Mouse (Mus musculus) hematopoietic stem cell, adult 5-6 weeks (primary cell): ENCODE data around the gene Gm853. TPM values are rescaled to one million over a fixed set of nuclear protein-coding genes. Genes with fewer than 3 reads are reported as not detected.

ENCODE experiments used
- ATAC-seq, 2 experiments: fragments of 125-278 bp in 1 of 2; replicated peaks in 1 of 2; 2 replicates each; pipeline ENCODE4 v1.8.0; 2016 to 2017; ENCODE audit warnings: inconsistent platforms in 2 of 2, mild to moderate bottlenecking in 2 of 2, moderate number of reproducible peaks in 2 of 2, low read depth in 1 of 2, moderate TSS enrichment in 1 of 2; ENCODE audit not compliant: low FRiP score in 2 of 2, poor library complexity in 2 of 2, severe bottlenecking in 2 of 2, insufficient read depth in 1 of 2, low TSS enrichment in 1 of 2
- total RNA-seq: library from RNA; stranded (forward); fragments of 172-1452, 232-1000 nt; gene quantifications from 2 replicates; pipeline ENCODE4 v1.2.3, GENCODE M21; 2017

Gene Gm853
- total RNA-seq, 1 experiment from 2014 or later, result not detected

- ATAC-seq, result no peak
These were observed 40.3 kb downstream of the Gm853 start for GRCm38 (mm10) chr4:130181886-130182285.

DNA sequence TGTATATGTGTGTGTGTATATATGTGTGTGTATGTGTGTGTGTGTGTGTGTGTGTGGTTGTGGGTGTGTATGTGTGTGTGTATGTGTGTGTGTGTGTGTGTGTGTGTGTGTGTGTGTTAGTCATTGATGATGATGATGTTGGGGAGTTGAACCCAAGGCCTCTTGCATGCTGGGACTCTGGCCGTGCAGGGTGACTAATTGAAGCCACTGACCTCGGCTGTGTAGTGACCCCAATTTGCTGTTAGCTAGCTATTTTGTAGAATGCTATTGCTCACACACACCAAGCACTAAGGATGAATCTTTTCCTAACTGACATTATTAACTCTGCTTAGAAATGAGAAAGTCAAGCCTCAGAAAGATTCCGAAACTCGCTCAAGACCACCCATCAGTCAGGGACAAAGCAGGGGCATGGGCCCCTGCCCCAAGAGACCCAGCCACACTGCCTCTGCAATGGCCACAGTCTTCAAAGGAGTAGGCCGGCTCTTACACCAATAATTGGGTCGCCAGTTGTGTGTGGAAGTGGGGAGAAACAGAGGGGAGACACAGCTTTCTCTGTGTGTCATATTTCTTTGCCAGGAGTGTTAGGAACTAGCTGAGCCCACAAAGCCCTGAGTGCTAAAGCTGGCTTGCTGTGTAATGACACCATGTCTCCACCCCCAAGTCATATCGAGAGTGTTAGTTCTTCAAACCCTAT, 41.1 kb downstream of the Gm853 start:
- no peak for ATAC-seq

GRCm38 (mm10) chr4:130179876-130180275, 42.3 kb downstream of the Gm853 start:
- ATAC-seq, result no peak

- ATAC-seq, result no peak
These were observed 44.7 kb downstream of the Gm853 start for GRCm38 (mm10) chr4:130177536-130177935.

- peak; percentile 23 to 39; a peak in 1 of 4 replicates for ATAC-seq
These were observed 45.1 kb downstream of the Gm853 start for GRCm38 (mm10) chr4:130177087-130177486.

- no peak for ATAC-seq
These were observed 46.0 kb downstream of the Gm853 start for GRCm38 (mm10) chr4:130176156-130176720.

DNA sequence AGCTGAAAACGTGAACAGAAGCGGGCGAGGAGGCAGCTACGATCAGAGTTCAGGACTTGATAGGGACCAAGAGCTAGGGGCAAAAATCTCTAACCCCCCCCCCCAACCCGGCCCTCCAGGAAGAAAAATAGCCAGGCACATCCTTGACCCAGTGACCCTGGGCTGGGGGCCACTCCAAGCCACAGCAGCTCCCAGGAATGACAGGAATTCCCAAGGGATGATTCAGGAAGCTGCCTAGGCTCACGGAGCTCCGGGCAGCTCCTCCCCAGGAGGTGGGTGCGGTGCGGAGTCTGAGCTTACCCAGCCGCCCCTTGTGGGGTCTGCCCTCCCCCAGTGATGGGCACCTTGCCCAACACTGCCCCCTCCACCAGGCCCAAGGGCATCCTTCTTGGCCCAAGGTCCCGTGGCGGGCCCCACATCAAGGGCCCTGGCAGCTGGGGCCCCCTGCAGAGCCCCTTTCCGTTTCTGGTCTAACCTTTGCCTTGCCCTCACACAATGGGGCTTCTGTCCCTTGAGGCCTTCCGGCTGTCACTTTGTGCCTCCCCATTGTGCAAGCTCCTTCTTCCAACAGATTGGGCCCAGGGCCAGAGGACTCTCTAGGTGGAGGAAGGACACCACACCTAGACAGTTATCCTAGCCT, 47.0 kb downstream of the Gm853 start, which contains the start of gene Tinagl1:
Gene Tinagl1 (minus strand): TSS at position 51 of the 640 bp plus-strand sequence.
- ATAC-seq, result peak; percentile 2 to 38; a peak in 2 of 4 replicates

DNA sequence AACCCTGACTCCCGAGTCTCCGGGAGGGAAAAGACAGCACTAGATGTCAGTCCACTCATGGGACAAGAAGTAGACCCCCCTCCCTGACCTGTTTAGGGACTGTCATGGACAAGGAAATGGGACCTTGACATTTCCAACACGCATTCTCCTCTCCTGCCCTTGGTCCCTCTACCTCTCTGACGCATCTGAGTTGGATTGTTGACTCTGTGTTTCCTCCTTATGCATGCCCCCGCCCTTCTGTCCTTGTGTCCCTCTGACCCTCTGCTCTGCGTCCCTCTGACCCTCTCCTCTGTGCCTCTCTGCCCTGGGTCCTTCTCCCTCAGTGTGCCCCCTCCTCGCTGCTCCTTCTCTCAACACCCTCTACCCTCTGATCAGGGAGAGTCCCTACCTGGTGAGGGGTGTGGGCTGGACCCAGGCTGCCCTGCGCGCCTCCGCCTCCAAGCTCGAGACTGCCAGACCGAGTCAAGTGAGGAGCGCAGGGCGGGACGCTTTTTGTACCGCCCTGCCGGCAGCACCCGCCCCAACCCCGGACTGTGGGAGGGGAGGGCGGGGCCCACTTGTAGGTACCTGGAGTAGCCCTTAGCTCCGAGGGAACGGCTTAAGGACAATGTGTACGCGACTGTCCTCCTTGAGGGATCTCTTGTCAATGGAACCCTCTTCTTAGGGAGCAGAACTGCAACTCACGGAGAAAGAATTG, 47.7 kb downstream of the Gm853 start:
- ATAC-seq, result peak; percentile 68 to 73

GRCm38 (mm10) chr4:130173911-130174311, 48.3 kb downstream of the Gm853 start:
- ATAC-seq, result no peak

- 0 out of 4 replicates have a peak, but pooled peaks of 1 of the 2 experiments have one; percentile 19 for ATAC-seq
These were observed 49.0 kb downstream of the Gm853 start for GRCm38 (mm10) chr4:130173060-130173822.

GRCm38 (mm10) chr4:130171951-130172765, 50.0 kb downstream of the Gm853 start:
- ATAC-seq, result no peak

- ATAC-seq, result no peak
These were observed 51.8 kb downstream of the Gm853 start for GRCm38 (mm10) chr4:130170362-130170761.

DNA sequence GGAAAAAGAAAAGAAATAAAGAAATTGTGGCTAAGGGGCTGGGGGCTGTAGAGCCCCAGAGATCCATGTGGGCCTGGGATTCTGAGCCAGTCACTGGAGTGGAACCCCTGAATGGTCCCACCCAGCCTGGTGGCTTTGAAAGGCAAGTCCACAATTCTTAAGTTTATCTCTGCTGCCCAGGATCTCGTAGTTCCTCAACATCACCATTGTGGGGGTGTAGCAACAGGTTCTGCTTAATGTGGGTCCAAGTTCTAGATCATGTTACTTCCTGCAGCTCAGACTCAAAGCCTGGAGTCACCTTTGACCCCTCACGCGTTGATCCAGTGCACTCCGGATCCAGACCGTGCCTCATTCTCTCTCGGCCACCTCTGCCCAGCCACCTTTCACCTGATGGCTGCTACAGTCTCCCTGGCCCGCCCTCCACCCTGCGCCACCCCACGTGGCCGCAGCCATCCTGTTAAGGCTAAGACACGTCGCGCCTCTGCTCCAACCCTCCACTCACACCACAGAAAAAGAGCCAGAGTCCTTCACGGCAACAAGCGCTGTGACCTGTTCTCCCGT, 52.7 kb downstream of the Gm853 start:
- no peak for ATAC-seq

- peak; percentile 64 to 68 for ATAC-seq
These were observed 53.7 kb downstream of the Gm853 start for GRCm38 (mm10) chr4:130168280-130169183.

DNA sequence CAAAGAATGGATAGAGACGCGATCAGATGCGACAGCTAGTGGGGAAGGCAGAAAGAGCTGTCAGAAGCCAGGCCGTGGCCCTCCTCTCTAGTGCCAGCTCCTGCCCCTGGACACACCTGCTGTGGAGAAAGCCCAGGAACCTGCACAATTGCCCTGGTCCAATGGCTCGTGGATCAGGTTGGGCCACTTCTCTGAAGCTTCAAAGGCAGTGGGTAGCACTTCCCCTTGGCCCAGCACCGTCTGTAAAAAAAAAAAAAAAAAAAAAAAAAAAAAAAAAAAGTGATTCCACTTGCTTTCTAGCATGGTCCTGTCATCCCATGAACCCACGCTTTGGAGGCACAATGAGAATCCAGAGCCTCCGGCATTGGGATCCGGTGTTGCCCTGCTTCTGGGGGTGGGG, 54.4 kb downstream of the Gm853 start:
- ATAC-seq, result peak; percentile 18 to 28; a peak in 1 of 4 replicates
